Mouse (Mus musculus) C2C12 (cell line): Measurements from ENCODE around the gene Stk11ip.

Experiments used
- CEBPB ChIP-seq: IDR thresholded peaks from one replicate; pipeline ENCODE4 v1.6.1; 2011; ENCODE audit warnings: low read depth, mild to moderate bottlenecking, control low read depth, moderate library complexity
- CTCF ChIP-seq: IDR thresholded peaks from one replicate; pipeline ENCODE4 v1.5.1; 2011; ENCODE audit not compliant: control insufficient read depth, insufficient read depth, insufficient read length
- FOSL1 ChIP-seq: IDR thresholded peaks from one replicate; pipeline ENCODE4 v1.8.0; 2011; ENCODE audit warnings: mild to moderate bottlenecking, low read length; ENCODE audit not compliant: poor library complexity, insufficient read depth, severe bottlenecking
- MAX ChIP-seq: IDR thresholded peaks from one replicate; pipeline ENCODE4 v1.6.1; 2011; ENCODE audit warnings: mild to moderate bottlenecking, control low read depth
- MYOD1 ChIP-seq: IDR thresholded peaks from one replicate; pipeline ENCODE4 v1.6.1; 2011; ENCODE audit warnings: low read depth; ENCODE audit not compliant: control insufficient read depth, insufficient read length
- MYOG ChIP-seq: IDR thresholded peaks from one replicate; pipeline ENCODE4 v1.6.1; 2011; ENCODE audit not compliant: control insufficient read depth, insufficient read length; ENCODE audit errors: extremely low read depth
- USF1 ChIP-seq: IDR thresholded peaks from one replicate; pipeline ENCODE4 v1.6.1; 2011; ENCODE audit warnings: low read depth, mild to moderate bottlenecking, control low read depth, moderate library complexity

DNA sequence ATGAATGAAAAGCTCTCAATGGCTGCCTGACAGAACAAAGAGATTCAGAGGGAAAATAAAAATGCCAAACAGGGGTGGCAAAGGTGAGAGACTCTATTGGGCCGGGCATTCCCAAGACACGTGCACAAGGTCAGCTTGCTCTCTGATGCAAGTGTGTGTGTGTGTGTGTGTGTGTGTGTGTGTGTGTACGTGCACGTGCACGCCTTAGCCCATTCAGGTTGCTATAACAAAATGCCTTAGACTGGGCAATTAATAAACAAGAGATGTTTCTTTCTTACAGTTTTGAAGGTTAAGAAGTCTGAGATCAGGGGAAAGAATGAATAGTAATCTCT is 61.3 kb downstream of the Stk11ip start:
- TF ChIP-seq CTCF, result no peak
- TF ChIP-seq CEBPB, result no peak
- no peak for TF ChIP-seq MAX
- TF ChIP-seq USF1, result no peak
- TF ChIP-seq MYOD1, result no peak
- TF ChIP-seq MYOG, result no peak
- TF ChIP-seq FOSL1, result no peak
